Mouse (Mus musculus): Measurements from ENCODE around the gene Zyg11a. TPM values are rescaled to one million over a fixed set of nuclear protein-coding genes. Genes with fewer than 3 reads are reported as not detected.
"Not testable (repeated sequence)": the region's sequence is repeated elsewhere in the genome, so short reads cannot be mapped to it uniquely, and the experiment has no call there.

Gene Zyg11a
- total RNA-seq, 2 experiments from 2014 or later, result not detected

- ATAC-seq (replicated peaks; ENCODE audit: low FRiP score, poor library complexity, severe bottlenecking), result not testable (repeated sequence)
Measured at GRCm38 (mm10) chr4:108155141-108155540, 62.7 kb downstream of the Zyg11a start.

- ATAC-seq (replicated peaks; ENCODE audit: low FRiP score, poor library complexity, severe bottlenecking), result not testable (repeated sequence)
Measured at GRCm38 (mm10) chr4:108145554-108145953, 72.3 kb downstream of the Zyg11a start.

- ATAC-seq (replicated peaks; ENCODE audit: low FRiP score, poor library complexity, severe bottlenecking), result no peak
Measured at GRCm38 (mm10) chr4:108144880-108145279, 73.0 kb downstream of the Zyg11a start, which contains the start of gene Scp2. Scp2 (minus strand) TSS chr4:108144998.

GRCm38 (mm10) chr4:108143778-108144177 lies 74.1 kb downstream of the Zyg11a start:
- no peak for ATAC-seq (replicated peaks; ENCODE audit: low FRiP score, poor library complexity, severe bottlenecking)

GRCm38 (mm10) chr4:108143178-108143577 lies 74.7 kb downstream of the Zyg11a start:
- not testable (repeated sequence) for ATAC-seq (replicated peaks; ENCODE audit: low FRiP score, poor library complexity, severe bottlenecking)

- ATAC-seq (replicated peaks; ENCODE audit: low FRiP score, poor library complexity, severe bottlenecking), result no peak
Measured at GRCm38 (mm10) chr4:108136938-108137337, 80.9 kb downstream of the Zyg11a start.

Other genes with a start within 250 kb of the Zyg11a start
- gene Slc1a7, start 249.7 kb downstream of the Zyg11a start, total RNA-seq (2015; ENCODE audit: low replicate concordance), result not detected in 2 replicates
- not detected in 2 replicates for gene Slc1a7, start 249.7 kb downstream of the Zyg11a start, total RNA-seq (2017; ENCODE audit: low replicate concordance)
- not detected in 2 replicates for gene Podn, start 121.6 kb downstream of the Zyg11a start, total RNA-seq (2015; ENCODE audit: low replicate concordance)
- gene Podn, start 121.6 kb downstream of the Zyg11a start, total RNA-seq (2017; ENCODE audit: low replicate concordance), result not detected in 2 replicates
- gene Scp2, start 73.0 kb downstream of the Zyg11a start, total RNA-seq (2015; ENCODE audit: low replicate concordance), result 78.6 and 95.5 TPM in 2 replicates
- gene Scp2, start 73.0 kb downstream of the Zyg11a start, total RNA-seq (2017; ENCODE audit: low replicate concordance), result 74.2 and 99.8 TPM in 2 replicates
- gene Echdc2, start 52.6 kb downstream of the Zyg11a start, total RNA-seq (2015; ENCODE audit: low replicate concordance), result not detected in 2 replicates
- gene Echdc2, start 52.6 kb downstream of the Zyg11a start, total RNA-seq (2017; ENCODE audit: low replicate concordance), result not detected in 2 replicates
- gene Zyg11b, start 83.0 kb upstream of the Zyg11a start, total RNA-seq (2015; ENCODE audit: low replicate concordance), result 3.8 and 4.0 TPM in 2 replicates
- gene Zyg11b, start 83.0 kb upstream of the Zyg11a start, total RNA-seq (2017; ENCODE audit: low replicate concordance), result 3.8 and 3.9 TPM in 2 replicates
- gene Coa7, start 110.1 kb upstream of the Zyg11a start, total RNA-seq (2015; ENCODE audit: low replicate concordance), result 0.38 and 14.2 TPM in 2 replicates
- gene Coa7, start 110.1 kb upstream of the Zyg11a start, total RNA-seq (2017; ENCODE audit: low replicate concordance), result 0.51 and 0.70 TPM in 2 replicates
- not detected in 2 replicates for gene Shisal2a, start 165.3 kb upstream of the Zyg11a start, total RNA-seq (2015; ENCODE audit: low replicate concordance)
- not detected in 2 replicates for gene Shisal2a, start 165.3 kb upstream of the Zyg11a start, total RNA-seq (2017; ENCODE audit: low replicate concordance)
- gene Gpx7, start 188.9 kb upstream of the Zyg11a start, total RNA-seq (2015; ENCODE audit: low replicate concordance), result not detected in 2 replicates
- gene Gpx7, start 188.9 kb upstream of the Zyg11a start, total RNA-seq (2017; ENCODE audit: low replicate concordance), result not detected in 2 replicates
- gene Tut4, start 241.4 kb upstream of the Zyg11a start, total RNA-seq (2015; ENCODE audit: low replicate concordance), result 11.1 and 13.1 TPM in 2 replicates
- gene Tut4, start 241.4 kb upstream of the Zyg11a start, total RNA-seq (2017; ENCODE audit: low replicate concordance), result 8.4 and 18.3 TPM in 2 replicates

Measured in erythroblast, adult 5-6 weeks (primary cell).